Mouse (Mus musculus): ENCODE data around the gene Smim8. TPM values are rescaled to one million over a fixed set of nuclear protein-coding genes. Genes with fewer than 3 reads are reported as not detected.
A peak's percentile ranks its signal among the peaks of the same experiment; 100 is the strongest.

The Smim8 gene
- 27.5 and 27.8 TPM in 2 replicates for polyA plus RNA-seq (2011; ENCODE audit: insufficient read depth, insufficient read length, low read depth, missing spikeins)

DNA sequence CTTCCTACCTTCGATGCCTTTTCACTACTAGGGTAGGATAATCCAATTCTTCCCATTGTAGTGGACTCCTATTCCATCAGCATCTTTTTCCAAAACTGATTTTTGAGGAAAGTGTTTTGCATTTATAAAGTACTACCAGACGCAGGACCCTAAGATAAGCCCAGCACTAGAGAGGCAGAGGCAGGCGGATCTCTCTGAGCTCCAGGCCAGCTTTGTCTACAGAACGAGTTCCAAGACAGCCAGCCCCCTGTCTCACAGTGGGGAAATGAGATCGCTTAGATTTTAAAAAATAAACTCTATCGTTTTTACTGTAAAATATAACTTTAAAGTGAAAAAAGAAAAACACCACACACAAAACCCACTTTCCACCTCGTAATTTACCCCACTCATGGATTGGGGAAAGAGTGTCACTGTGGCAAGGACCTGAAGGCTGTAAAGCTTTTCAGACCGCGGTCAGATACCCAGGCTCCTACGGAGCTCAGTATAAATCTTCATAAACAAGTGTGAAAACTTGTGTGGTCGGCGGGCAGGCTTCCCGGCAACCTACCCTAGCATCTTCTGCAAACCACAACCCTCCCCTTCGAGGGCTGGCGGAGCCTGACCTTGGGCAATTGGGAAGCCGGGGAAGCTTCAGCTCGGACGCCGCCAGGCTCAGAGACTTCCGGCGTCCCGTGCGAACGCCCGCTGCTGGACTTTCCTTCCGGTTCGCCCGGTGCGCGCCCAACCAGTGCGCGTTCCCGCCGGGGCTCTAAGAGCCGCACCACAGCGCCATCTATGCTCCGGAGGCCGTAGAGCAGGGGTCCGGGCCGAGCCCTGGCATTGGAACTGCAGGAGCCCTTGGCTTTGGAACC, at the start of gene Smim8:
Smim8 (minus strand) TSS at position 747 of the 851 bp plus-strand sequence.
- peak within 1 kb of the TSS; percentile 52 for H3K9ac ChIP-seq (ENCODE audit: low read depth, poor library complexity, severe bottlenecking)
- H3K4me1 ChIP-seq (ENCODE audit: control insufficient read depth, insufficient read depth, low read length): peaks cover 1% of the 10 kb centered on the region
- peak within 1 kb of the TSS; percentile 51; the same call in 1 of the 2 replicates for H3K27ac ChIP-seq (ENCODE audit: insufficient read depth, low read length)
- peak within 1 kb of the TSS; percentile 88 for H3K4me3 ChIP-seq (ENCODE audit: low read depth, low read length)
- H3K27me3 ChIP-seq (ENCODE audit: control insufficient read depth, insufficient read depth, low read length, poor library complexity, severe bottlenecking): no peaks in the 10 kb centered on the region
- no peaks in the 10 kb centered on the region for H3K9me3 ChIP-seq (replicated peaks; ENCODE audit: control insufficient read depth, insufficient read depth, low read length, poor library complexity, severe bottlenecking)
- no peaks in the 10 kb centered on the region for H3K36me3 ChIP-seq (ENCODE audit: control insufficient read depth, insufficient read depth, low read length, poor library complexity, severe bottlenecking)
- peak; percentile 72 for TF ChIP-seq CTCF (IDR thresholded peaks at IDR 0.05; ENCODE audit: low read depth, low read length)
- peak; percentile 46 for TF ChIP-seq POLR2A (IDR thresholded peaks at IDR 0.05; ENCODE audit: insufficient read depth, low read length)
- 0 out of 2 replicates have a peak, but pooled peaks have one; percentile 24 for TF ChIP-seq EP300 (IDR thresholded peaks at IDR 0.05; ENCODE audit: insufficient read depth, low read depth, low read length)

DNA sequence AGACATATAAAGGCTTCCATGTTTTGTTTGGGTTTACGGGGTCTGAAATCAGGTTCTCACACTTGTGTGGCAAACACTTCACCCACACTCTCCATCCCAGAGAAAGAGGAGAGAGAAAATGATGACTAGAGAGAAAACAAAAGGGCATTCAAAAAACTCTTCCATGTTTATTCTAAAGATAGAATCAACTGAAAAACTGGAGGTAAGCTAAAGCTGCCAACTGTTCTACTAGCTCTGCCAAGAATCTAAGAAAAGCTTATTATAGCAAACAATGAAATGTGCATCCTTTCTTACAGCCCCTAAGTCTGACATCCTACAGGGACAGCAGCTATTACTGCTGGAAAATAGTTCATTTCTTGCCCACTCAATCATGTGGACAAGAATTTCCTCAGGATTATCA, 45.7 kb upstream of the Smim8 start:
- no peak for TF ChIP-seq CTCF (IDR thresholded peaks at IDR 0.05; ENCODE audit: low read depth, low read length)
- no peaks in the 10 kb centered on the region for H3K27me3 ChIP-seq (ENCODE audit: control insufficient read depth, insufficient read depth, low read length, poor library complexity, severe bottlenecking)
- no peak overlapping the region for H3K9ac ChIP-seq (ENCODE audit: low read depth, poor library complexity, severe bottlenecking)
- no peaks in the 10 kb centered on the region for H3K9me3 ChIP-seq (replicated peaks; ENCODE audit: control insufficient read depth, insufficient read depth, low read length, poor library complexity, severe bottlenecking)
- no peaks in the 10 kb centered on the region for H3K4me1 ChIP-seq (ENCODE audit: control insufficient read depth, insufficient read depth, low read length)
- H3K4me3 ChIP-seq (ENCODE audit: low read depth, low read length): no peak overlapping the region
- H3K27ac ChIP-seq (ENCODE audit: insufficient read depth, low read length): no peak overlapping the region
- peaks cover 3% of the 10 kb centered on the region for H3K36me3 ChIP-seq (ENCODE audit: control insufficient read depth, insufficient read depth, low read length, poor library complexity, severe bottlenecking)

DNA sequence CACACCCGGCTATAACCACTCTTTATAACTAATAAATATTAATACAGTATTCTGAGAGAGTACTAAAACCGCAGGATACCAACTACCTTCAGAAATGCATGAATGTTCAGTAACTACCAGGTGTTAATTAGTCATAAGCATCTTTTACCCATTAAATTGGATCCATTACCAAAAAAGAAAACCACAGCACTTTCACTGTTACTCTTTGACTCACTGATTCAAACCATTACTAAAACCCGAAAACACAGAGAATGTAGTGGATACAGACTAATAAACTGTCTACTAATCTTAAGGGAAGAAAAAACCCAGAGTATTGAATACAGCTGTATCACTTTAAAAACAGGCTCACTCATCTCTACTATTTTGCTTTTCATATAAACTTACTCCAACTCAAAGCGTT, 41.7 kb upstream of the Smim8 start:
- Histone ChIP-seq H3K9ac (ENCODE audit: low read depth, poor library complexity, severe bottlenecking) (no peak overlapping the region), H3K27me3 (ENCODE audit: control insufficient read depth, insufficient read depth, low read length, poor library complexity, severe bottlenecking) (no peaks in the 10 kb centered on the region), H3K4me3 (ENCODE audit: low read depth, low read length) (no peak overlapping the region), H3K27ac (ENCODE audit: insufficient read depth, low read length) (no peak overlapping the region), H3K4me1 (ENCODE audit: control insufficient read depth, insufficient read depth, low read length) (no peaks in the 10 kb centered on the region), H3K36me3 (ENCODE audit: control insufficient read depth, insufficient read depth, low read length, poor library complexity, severe bottlenecking) (peaks cover 6% of the 10 kb centered on the region), H3K9me3 (replicated peaks; ENCODE audit: control insufficient read depth, insufficient read depth, low read length, poor library complexity, severe bottlenecking) (no peaks in the 10 kb centered on the region)
- no peak for TF ChIP-seq EP300 (IDR thresholded peaks at IDR 0.05; ENCODE audit: insufficient read depth, low read depth, low read length)
- no peak for TF ChIP-seq POLR2A (IDR thresholded peaks at IDR 0.05; ENCODE audit: insufficient read depth, low read length)
- no peak for TF ChIP-seq CTCF (IDR thresholded peaks at IDR 0.05; ENCODE audit: low read depth, low read length)

DNA sequence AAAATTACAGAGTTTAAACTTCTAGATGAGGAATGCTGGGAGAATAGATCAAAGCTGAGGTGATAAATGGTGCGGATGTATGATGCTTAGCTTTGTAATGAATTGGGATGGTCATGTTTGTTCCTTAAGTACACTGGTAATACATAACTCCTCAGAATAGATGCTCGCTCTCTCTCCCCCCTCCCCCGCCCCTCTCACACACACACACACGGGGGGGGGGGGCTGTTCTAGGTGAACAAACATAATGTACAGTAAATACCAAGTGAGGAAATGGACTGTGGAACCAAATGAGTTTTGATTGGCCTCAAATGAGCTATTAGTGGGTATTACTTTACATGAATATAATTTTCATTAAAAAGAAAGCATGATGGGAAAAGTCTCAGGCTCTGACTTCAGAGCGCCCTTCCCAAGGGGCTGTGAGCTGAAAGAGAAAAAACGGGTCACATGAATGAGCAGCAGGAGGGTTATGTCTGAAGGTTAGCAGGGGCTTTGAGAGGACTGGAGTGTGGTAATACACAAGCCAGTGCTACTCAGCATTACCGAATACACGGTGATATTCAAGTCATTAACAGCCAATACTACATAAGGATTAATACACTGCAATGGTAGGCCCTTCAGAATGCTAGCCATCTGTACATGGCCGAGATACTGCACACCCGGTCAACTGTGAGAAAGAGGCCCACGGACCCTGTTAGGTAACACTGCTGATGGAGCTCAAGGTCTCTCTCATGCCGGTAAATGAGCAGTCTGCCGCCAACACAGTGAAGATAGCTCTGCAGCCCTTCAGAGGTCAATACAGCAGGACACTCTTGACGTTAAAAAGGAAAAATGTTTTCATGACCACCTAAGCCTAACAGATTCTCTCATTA, 23.2 kb upstream of the Smim8 start:
- no peaks in the 10 kb centered on the region for H3K9me3 ChIP-seq (replicated peaks; ENCODE audit: control insufficient read depth, insufficient read depth, low read length, poor library complexity, severe bottlenecking)
- H3K27me3 ChIP-seq (ENCODE audit: control insufficient read depth, insufficient read depth, low read length, poor library complexity, severe bottlenecking): no peaks in the 10 kb centered on the region
- no peaks in the 10 kb centered on the region for H3K4me1 ChIP-seq (ENCODE audit: control insufficient read depth, insufficient read depth, low read length)
- TF ChIP-seq CTCF (IDR thresholded peaks at IDR 0.05; ENCODE audit: low read depth, low read length) (no peak), POLR2A (IDR thresholded peaks at IDR 0.05; ENCODE audit: insufficient read depth, low read length) (no peak), EP300 (IDR thresholded peaks at IDR 0.05; ENCODE audit: insufficient read depth, low read depth, low read length) (no peak)
- H3K27ac ChIP-seq (ENCODE audit: insufficient read depth, low read length): no peak overlapping the region
- no peak overlapping the region for H3K9ac ChIP-seq (ENCODE audit: low read depth, poor library complexity, severe bottlenecking)
- no peak overlapping the region for H3K4me3 ChIP-seq (ENCODE audit: low read depth, low read length)
- peaks cover 6% of the 10 kb centered on the region for H3K36me3 ChIP-seq (ENCODE audit: control insufficient read depth, insufficient read depth, low read length, poor library complexity, severe bottlenecking)

DNA sequence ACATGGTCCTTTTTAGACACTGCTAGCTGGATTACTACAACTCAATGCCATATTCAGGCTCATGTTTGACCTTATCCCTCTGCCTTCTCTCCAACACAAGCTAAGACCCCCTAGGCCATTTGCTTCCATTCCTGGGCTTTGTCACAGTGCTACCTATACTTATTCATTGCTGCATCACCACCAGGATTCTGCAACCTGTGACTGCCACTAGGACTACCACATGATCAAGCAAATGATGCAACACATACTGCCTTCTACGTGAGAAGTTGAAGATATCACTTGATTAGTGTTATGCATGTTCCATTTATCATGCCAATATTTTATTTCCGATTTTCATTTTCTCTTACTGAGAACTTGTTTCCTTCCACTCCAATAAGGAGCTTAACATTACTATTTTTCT, 19.8 kb upstream of the Smim8 start:
- Histone ChIP-seq H3K27me3 (ENCODE audit: control insufficient read depth, insufficient read depth, low read length, poor library complexity, severe bottlenecking) (no peaks in the 10 kb centered on the region), H3K9me3 (replicated peaks; ENCODE audit: control insufficient read depth, insufficient read depth, low read length, poor library complexity, severe bottlenecking) (no peaks in the 10 kb centered on the region), H3K4me3 (ENCODE audit: low read depth, low read length) (no peak overlapping the region), H3K4me1 (ENCODE audit: control insufficient read depth, insufficient read depth, low read length) (no peaks in the 10 kb centered on the region), H3K9ac (ENCODE audit: low read depth, poor library complexity, severe bottlenecking) (no peak overlapping the region), H3K27ac (ENCODE audit: insufficient read depth, low read length) (no peak overlapping the region), H3K36me3 (ENCODE audit: control insufficient read depth, insufficient read depth, low read length, poor library complexity, severe bottlenecking) (no peaks in the 10 kb centered on the region)
- TF ChIP-seq EP300 (IDR thresholded peaks at IDR 0.05; ENCODE audit: insufficient read depth, low read depth, low read length) (no peak), POLR2A (IDR thresholded peaks at IDR 0.05; ENCODE audit: insufficient read depth, low read length) (no peak), CTCF (IDR thresholded peaks at IDR 0.05; ENCODE audit: low read depth, low read length) (no peak)

Data from ES-Bruce4 (cell line).